Mouse (Mus musculus): ENCODE measurements around the gene Mzf1. TPM values are rescaled to one million over a fixed set of nuclear protein-coding genes. Genes with fewer than 3 reads are reported as not detected.

The Mzf1 gene
- polyA plus RNA-seq, 1 experiment from 2014 or later, result 0.93 TPM

GRCm38 (mm10) chr7:13043120-13043444 lies 11.5 kb downstream of the Mzf1 start:
- H3K9ac ChIP-seq (ENCODE audit: low read length), result 0 out of 2 replicates have a peak overlapping the region, but pooled peaks have one; percentile 54
- H3K27me3 ChIP-seq (ENCODE audit: control insufficient read depth, insufficient read depth, low read length), result peaks cover 3% of the 10 kb centered on the region; the same call in 1 of the 2 replicates

DNA sequence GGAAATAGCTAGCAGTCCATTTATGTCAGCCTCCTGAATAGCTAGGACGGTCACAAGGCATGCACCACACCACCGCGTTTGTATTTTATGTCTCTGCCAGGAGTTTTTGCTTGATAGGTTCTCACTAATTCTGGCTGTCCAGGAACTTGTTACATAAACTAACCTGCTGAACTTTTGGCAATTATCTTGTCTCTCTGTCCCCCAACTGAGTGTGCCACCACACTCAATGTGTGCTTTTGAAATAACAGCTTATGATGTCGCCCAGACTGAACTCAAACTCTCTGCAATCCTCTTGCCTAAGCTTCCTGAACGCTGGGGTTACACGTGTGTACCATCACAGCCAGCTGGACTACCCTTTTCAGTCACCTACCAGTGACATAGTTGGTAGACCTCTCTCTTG lies 12.1 kb downstream of the Mzf1 start:
- no peak for TF ChIP-seq CTCF (IDR thresholded peaks at IDR 0.05; ENCODE audit: low read depth)
- TF ChIP-seq EP300 (optimal IDR thresholded peaks at IDR 0.05), result no peak

More at GRCm38 (mm10) chr7:13043120-13043444, 11.5 kb downstream of the Mzf1 start:
- peaks cover 3% of the 10 kb centered on the region; the same call in 1 of the 2 replicates for H3K4me1 ChIP-seq (replicated peaks; ENCODE audit: control insufficient read depth, insufficient read depth)
- no peak for DNase-seq (ENCODE audit: low spot score)
- no peak for ATAC-seq (ENCODE audit: low FRiP score, low TSS enrichment)
- TF ChIP-seq EP300 (optimal IDR thresholded peaks at IDR 0.05) (no peak), CTCF (IDR thresholded peaks at IDR 0.05; ENCODE audit: low read depth) (no peak)
- H3K27ac ChIP-seq (replicated peaks), result no peak overlapping the region
- WGBS, result 49% methylated on average over 16 of the region's 16 CpGs
- H3K4me3 ChIP-seq (ENCODE audit: low read depth, low read length), result 0 out of 2 replicates have a peak overlapping the region, but pooled peaks have one; percentile 8
- H3K4me2 ChIP-seq (replicated peaks; ENCODE audit: low read depth), result peak overlapping the region; percentile 77; the same call in 1 of the 2 replicates
- no peaks in the 10 kb centered on the region for H3K36me3 ChIP-seq (ENCODE audit: control insufficient read depth, insufficient read depth, low read length)
- no peaks in the 10 kb centered on the region for H3K9me3 ChIP-seq (ENCODE audit: control insufficient read depth, low read length)

DNA sequence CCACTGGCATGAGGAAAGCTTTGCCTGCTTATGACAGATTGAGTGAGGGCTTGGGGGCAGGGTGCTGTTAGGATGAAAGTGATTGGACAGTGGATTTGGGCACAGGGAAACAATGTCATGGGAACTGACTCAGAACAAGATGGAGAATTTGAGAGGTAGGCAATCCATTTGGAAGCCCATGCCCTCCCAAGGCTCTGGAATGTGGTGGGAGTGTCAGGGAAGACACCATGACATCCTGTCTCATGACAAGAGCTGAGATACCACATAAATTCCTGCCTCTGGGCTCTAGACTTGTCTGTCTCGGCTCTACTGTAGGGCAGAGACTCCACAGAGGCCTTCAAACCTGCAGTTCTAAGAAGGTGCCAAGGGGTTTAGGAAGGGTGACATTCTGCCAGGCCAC lies 13.3 kb downstream of the Mzf1 start:
- Histone ChIP-seq H3K4me1 (replicated peaks; ENCODE audit: control insufficient read depth, insufficient read depth) (peaks cover 8% of the 10 kb centered on the region; the same call in 1 of the 2 replicates), H3K9me3 (ENCODE audit: control insufficient read depth, low read length) (no peaks in the 10 kb centered on the region)

More for the DNA sequence above, 12.1 kb downstream of the Mzf1 start:
- 68% methylated on average over 6 of the region's 6 CpGs for WGBS
- Histone ChIP-seq H3K9me3 (ENCODE audit: control insufficient read depth, low read length) (no peaks in the 10 kb centered on the region), H3K4me2 (replicated peaks; ENCODE audit: low read depth) (no peak overlapping the region), H3K9ac (ENCODE audit: low read length) (no peak overlapping the region), H3K27me3 (ENCODE audit: control insufficient read depth, insufficient read depth, low read length) (peaks cover 3% of the 10 kb centered on the region; the same call in 1 of the 2 replicates), H3K27ac (replicated peaks) (no peak overlapping the region), H3K4me1 (replicated peaks; ENCODE audit: control insufficient read depth, insufficient read depth) (peaks cover 3% of the 10 kb centered on the region; the same call in 1 of the 2 replicates), H3K4me3 (ENCODE audit: low read depth, low read length) (no peak overlapping the region), H3K36me3 (ENCODE audit: control insufficient read depth, insufficient read depth, low read length) (no peaks in the 10 kb centered on the region)
- DNase-seq (ENCODE audit: low spot score), result no peak
- ATAC-seq (ENCODE audit: low FRiP score, low TSS enrichment), result no peak

DNA sequence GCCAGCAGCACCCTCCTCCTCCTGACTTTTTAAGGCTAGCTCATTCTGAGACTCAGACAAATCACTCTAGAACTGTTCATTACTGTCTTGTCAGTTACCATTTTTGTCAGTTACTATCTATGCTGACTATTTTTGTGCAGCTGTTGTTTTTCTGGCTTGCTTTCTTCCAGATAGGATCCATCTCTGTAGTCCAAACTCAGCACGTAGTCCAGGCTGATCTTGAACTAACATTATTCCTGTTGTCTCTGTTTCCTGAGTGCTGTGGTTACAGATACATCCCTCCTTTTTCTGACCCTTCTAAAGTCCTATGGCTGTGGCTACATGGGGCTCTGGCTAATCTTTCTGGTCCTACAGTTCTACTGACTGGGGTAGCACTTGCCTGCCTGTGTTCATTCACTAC lies 15.4 kb downstream of the Mzf1 start:
- DNase-seq (ENCODE audit: low spot score), result no peak
- Histone ChIP-seq H3K9me3 (ENCODE audit: control insufficient read depth, low read length) (no peaks in the 10 kb centered on the region), H3K4me1 (replicated peaks; ENCODE audit: control insufficient read depth, insufficient read depth) (peaks cover 8% of the 10 kb centered on the region; the same call in 1 of the 2 replicates), H3K36me3 (ENCODE audit: control insufficient read depth, insufficient read depth, low read length) (peaks cover 4% of the 10 kb centered on the region), H3K9ac (ENCODE audit: low read length) (peak overlapping the region; percentile 97), H3K4me3 (ENCODE audit: low read depth, low read length) (peak overlapping the region; percentile 72; the same call in 1 of the 2 replicates), H3K4me2 (replicated peaks; ENCODE audit: low read depth) (peak overlapping the region; percentile 65), H3K27ac (replicated peaks) (no peak overlapping the region; the same call in 1 of the 2 replicates), H3K27me3 (ENCODE audit: control insufficient read depth, insufficient read depth, low read length) (peaks cover 3% of the 10 kb centered on the region; the same call in 1 of the 2 replicates)
- TF ChIP-seq EP300 (optimal IDR thresholded peaks at IDR 0.05) (no peak), CTCF (IDR thresholded peaks at IDR 0.05; ENCODE audit: low read depth) (no peak)
- ATAC-seq (ENCODE audit: low FRiP score, low TSS enrichment), result no peak
- 73% methylated on average over 1 of the region's 1 CpGs for WGBS

More for the DNA sequence above, 13.3 kb downstream of the Mzf1 start:
- Histone ChIP-seq H3K9ac (ENCODE audit: low read length) (no peak overlapping the region), H3K27me3 (ENCODE audit: control insufficient read depth, insufficient read depth, low read length) (peaks cover 3% of the 10 kb centered on the region; the same call in 1 of the 2 replicates), H3K36me3 (ENCODE audit: control insufficient read depth, insufficient read depth, low read length) (no peaks in the 10 kb centered on the region), H3K4me2 (replicated peaks; ENCODE audit: low read depth) (no peak overlapping the region), H3K4me3 (ENCODE audit: low read depth, low read length) (no peak overlapping the region), H3K27ac (replicated peaks) (no peak overlapping the region)
- 68% methylated on average over 1 of the region's 1 CpGs for WGBS
- DNase-seq (ENCODE audit: low spot score) (no peak), ATAC-seq (ENCODE audit: low FRiP score, low TSS enrichment) (no peak)
- TF ChIP-seq EP300 (optimal IDR thresholded peaks at IDR 0.05), result no peak
- TF ChIP-seq CTCF (IDR thresholded peaks at IDR 0.05; ENCODE audit: low read depth), result no peak

GRCm38 (mm10) chr7:13038621-13039169 lies 15.9 kb downstream of the Mzf1 start:
- TF ChIP-seq CTCF (IDR thresholded peaks at IDR 0.05; ENCODE audit: low read depth) (no peak), EP300 (optimal IDR thresholded peaks at IDR 0.05) (no peak)
- 11% methylated on average over 15 of the region's 15 CpGs for WGBS
- H3K27me3 ChIP-seq (ENCODE audit: control insufficient read depth, insufficient read depth, low read length), result peaks cover 3% of the 10 kb centered on the region; the same call in 1 of the 2 replicates
- peak overlapping the region; percentile 99 for H3K27ac ChIP-seq (replicated peaks)
- H3K9ac ChIP-seq (ENCODE audit: low read length), result peak overlapping the region; percentile 97
- H3K4me2 ChIP-seq (replicated peaks; ENCODE audit: low read depth), result peak overlapping the region; percentile 65
- no peak for ATAC-seq (ENCODE audit: low FRiP score, low TSS enrichment)
- DNase-seq (ENCODE audit: low spot score), result no peak
- H3K4me1 ChIP-seq (replicated peaks; ENCODE audit: control insufficient read depth, insufficient read depth), result peaks cover 8% of the 10 kb centered on the region; the same call in 1 of the 2 replicates
- peaks cover 4% of the 10 kb centered on the region for H3K36me3 ChIP-seq (ENCODE audit: control insufficient read depth, insufficient read depth, low read length)
- H3K4me3 ChIP-seq (ENCODE audit: low read depth, low read length), result peak overlapping the region; percentile 72
- H3K9me3 ChIP-seq (ENCODE audit: control insufficient read depth, low read length), result no peaks in the 10 kb centered on the region
